Mouse (Mus musculus) liver, postnatal 0 days (tissue): ENCODE results near the gene Dcaf17. TPM values are rescaled to one million over a fixed set of nuclear protein-coding genes. Genes with fewer than 3 reads are reported as not detected.

ENCODE experiments used
- ATAC-seq: fragments of 200-750 bp; cut with Nextera tagmentation; 2 replicates; pipeline ENCODE4 v1.8.0; 2017; ENCODE audit warnings: mild to moderate bottlenecking, moderate library complexity
- DNase-seq: peaks from one replicate; pipeline ENCODE4 v3.0.0-alpha.2; 2016
- H3K27ac ChIP-seq: fragments of 300-500 bp; sonication (generic); 2 replicates; pipeline ENCODE4 v1.5.1; 2014; ENCODE audit warnings: antibody characterized with exemption, moderate library complexity, mild to moderate bottlenecking, low read depth
- H3K27me3 ChIP-seq: fragments of 300-500 bp; sonication (generic); 2 replicates; pipeline ENCODE4 v1.6.1; 2014; ENCODE audit warnings: low read length, control low read depth, mixed read lengths; ENCODE audit not compliant: insufficient read depth
- H3K36me3 ChIP-seq: fragments of 300-500 bp; sonication (generic); replicated peaks from 2 replicates; pipeline ENCODE4 v1.6.1; 2014; ENCODE audit warnings: mild to moderate bottlenecking, control low read depth, low read length, moderate library complexity, mixed read lengths; ENCODE audit not compliant: insufficient read depth
- H3K4me1 ChIP-seq: fragments of 300-500 bp; sonication (generic); 2 replicates; pipeline ENCODE4 v1.6.1; 2014; ENCODE audit warnings: antibody characterized with exemption, mild to moderate bottlenecking, control low read depth; ENCODE audit not compliant: insufficient read depth
- H3K4me2 ChIP-seq: fragments of 300-500 bp; sonication (generic); 2 replicates; pipeline ENCODE4 v1.6.1; 2014; ENCODE audit warnings: low read depth, mild to moderate bottlenecking, low read length, moderate library complexity, mixed read lengths
- H3K4me3 ChIP-seq: fragments of 300-500 bp; sonication (generic); 2 replicates; pipeline ENCODE4 v1.5.1; 2014; ENCODE audit warnings: low read depth, low read length
- H3K9ac ChIP-seq: fragments of 300-500 bp; sonication (generic); replicated peaks from 2 replicates; pipeline ENCODE4 v1.6.1; 2014; ENCODE audit warnings: mild to moderate bottlenecking, moderate library complexity
- H3K9me3 ChIP-seq: fragments of 300-500 bp; sonication (generic); 2 replicates; pipeline ENCODE4 v1.6.1; 2016; ENCODE audit warnings: mild to moderate bottlenecking, control low read depth, low read length, mixed read lengths
- CTCF ChIP-seq: sonication (generic); IDR thresholded peaks from 2 replicates; pipeline ENCODE4 v1.5.1; 2016; ENCODE audit warnings: antibody characterized with exemption, low read depth
- EP300 ChIP-seq: IDR thresholded peaks from 2 replicates; pipeline ENCODE4 v1.6.1; 2016; ENCODE audit warnings: antibody characterized with exemption, low read depth, mild to moderate bottlenecking
- WGBS: fragments of 180-500 bp; shearing (Covaris S2); extraction: QIAGEN DNeasy Blood & Tissue Kit; methylation state at CpG from one replicate; pipeline ENCODE4 v1.1.7; 2014; ENCODE audit not compliant: insufficient replicate concordance; 5-methylcytosine and 5-hydroxymethylcytosine counted together
- polyA plus RNA-seq: library from polyadenylated mRNA; unstranded; fragments of >200 nt; fragmentation: Nextera tagmentation; extraction: Ambion mirVana; gene quantifications from 2 replicates; pipeline ENCODE4 v1.2.1, GENCODE M21; 2015

Gene Dcaf17
- polyA plus RNA-seq, 1 experiment from 2014 or later, result 11.8 TPM

DNA sequence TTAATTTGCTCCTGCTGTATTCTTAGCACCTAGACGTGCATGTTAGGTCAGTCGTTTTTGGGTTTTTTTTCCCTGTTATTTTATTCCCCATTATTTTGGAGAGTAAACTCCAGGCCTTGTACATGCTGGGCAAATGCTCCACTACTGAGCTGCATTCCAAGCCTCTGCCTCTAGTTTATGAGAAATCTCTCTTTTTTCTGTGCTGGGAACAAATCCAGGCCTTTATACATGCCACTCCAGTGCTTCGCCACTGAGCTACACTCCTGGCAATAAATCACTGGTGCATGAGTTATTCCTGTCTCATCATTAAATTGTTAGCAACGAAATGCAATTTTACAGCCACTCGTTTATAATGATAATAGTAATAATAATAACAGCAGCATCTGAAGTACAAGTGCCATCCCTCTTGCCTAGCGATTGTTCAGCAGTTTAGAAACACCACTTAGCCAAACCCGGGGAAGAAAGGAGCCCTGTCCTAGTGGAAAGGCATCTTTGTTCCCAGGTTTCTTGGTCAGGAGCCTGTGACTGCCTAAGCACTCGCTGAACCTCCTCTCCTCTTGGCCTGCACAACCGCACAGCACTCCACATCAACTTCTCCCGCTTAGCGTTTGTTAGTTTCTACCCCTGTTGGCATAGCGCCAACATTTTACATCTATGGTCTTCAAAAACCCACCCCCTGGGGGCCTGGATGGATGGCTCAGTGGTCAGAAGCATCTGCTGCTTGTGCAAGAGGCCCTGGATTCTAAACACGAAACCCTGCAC, 67.3 kb downstream of the Dcaf17 start:
- TF ChIP-seq EP300 (no peak), CTCF (no peak)
- Histone ChIP-seq H3K9ac (no peak overlapping the region), H3K27ac (no peak overlapping the region), H3K36me3 (no peaks in the 10 kb centered on the region), H3K9me3 (no peaks in the 10 kb centered on the region), H3K4me1 (peaks cover 7% of the 10 kb centered on the region), H3K4me3 (no peak overlapping the region), H3K4me2 (no peak overlapping the region), H3K27me3 (peaks cover 17% of the 10 kb centered on the region)
- WGBS, result 79% methylated on average over 13 of the region's 13 CpGs
- DNase-seq (no peak), ATAC-seq (no peak)

DNA sequence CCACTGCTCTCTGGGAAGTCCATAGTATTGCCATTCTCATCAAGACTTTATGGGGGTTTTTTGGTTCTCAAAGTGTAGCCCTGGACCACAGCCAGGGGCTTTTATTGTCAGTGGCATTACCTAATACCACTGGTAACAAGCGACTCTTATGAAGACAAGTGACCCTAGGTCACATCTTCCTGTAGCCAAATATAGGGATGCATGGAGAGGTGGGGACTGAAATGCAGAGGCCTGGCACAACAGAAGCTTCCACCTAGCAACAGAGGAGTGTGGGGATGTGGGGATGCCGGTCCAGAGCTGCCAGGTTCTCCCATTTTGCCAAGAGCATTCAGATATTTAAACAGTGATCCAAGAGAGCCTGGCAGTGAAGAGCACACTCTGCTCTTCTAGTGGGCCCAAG, 68.5 kb downstream of the Dcaf17 start:
- H3K4me2 ChIP-seq, result no peak overlapping the region
- no peak overlapping the region for H3K9ac ChIP-seq
- no peak for TF ChIP-seq CTCF
- TF ChIP-seq EP300, result no peak
- ATAC-seq (no peak), DNase-seq (no peak)
- no peaks in the 10 kb centered on the region for H3K9me3 ChIP-seq
- H3K4me1 ChIP-seq, result peaks cover 3% of the 10 kb centered on the region; the same call in 1 of the 2 replicates
- peaks cover 10% of the 10 kb centered on the region for H3K27me3 ChIP-seq
- H3K27ac ChIP-seq, result no peak overlapping the region
- WGBS, result 68% methylated on average over 2 of the region's 2 CpGs
- H3K36me3 ChIP-seq, result no peaks in the 10 kb centered on the region
- H3K4me3 ChIP-seq, result no peak overlapping the region

DNA sequence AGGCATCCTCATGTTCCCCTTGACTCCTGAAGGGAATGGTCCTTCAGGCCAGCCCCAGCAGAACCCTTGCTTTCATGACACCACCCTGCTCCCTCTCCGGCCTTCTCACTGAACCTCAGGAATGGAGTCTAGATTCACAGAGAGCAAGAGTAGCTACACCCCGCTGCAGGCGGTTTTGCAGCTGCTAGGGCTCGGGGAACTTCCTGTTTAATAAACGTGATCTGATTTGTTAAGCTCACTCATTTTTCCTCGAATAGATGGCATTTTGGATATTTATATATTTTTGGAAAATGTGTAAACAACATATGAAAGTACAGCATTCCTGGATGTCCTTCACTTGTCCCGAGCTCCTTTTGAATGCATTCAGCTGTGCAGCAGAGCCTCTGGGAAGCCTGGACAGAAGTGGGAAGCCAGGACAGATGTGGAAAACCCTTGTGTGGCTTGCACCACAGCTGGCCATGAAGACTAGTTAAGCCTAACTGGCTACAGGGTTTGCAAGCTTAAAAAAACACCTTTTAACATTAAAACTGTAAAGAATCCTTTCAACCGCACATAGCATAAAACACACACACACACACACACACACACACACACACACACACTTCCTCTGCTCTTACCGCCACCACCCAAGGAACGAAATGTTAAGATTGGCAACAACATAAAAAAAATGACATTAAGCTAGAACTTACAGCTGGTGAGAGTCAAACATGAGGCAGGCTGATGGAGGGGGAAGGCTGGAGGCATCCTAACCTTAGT, 72.8 kb downstream of the Dcaf17 start:
- H3K27me3 ChIP-seq, result no peaks in the 10 kb centered on the region
- WGBS, result 49% methylated on average over 10 of the region's 10 CpGs
- H3K4me2 ChIP-seq, result no peak overlapping the region
- ATAC-seq (no peak), DNase-seq (no peak)
- H3K36me3 ChIP-seq, result no peaks in the 10 kb centered on the region
- H3K4me3 ChIP-seq, result no peak overlapping the region
- TF ChIP-seq CTCF (no peak), EP300 (no peak)
- no peak overlapping the region for H3K9ac ChIP-seq
- peaks cover 3% of the 10 kb centered on the region; the same call in 1 of the 2 replicates for H3K4me1 ChIP-seq
- no peak overlapping the region for H3K27ac ChIP-seq
- H3K9me3 ChIP-seq, result no peaks in the 10 kb centered on the region

DNA sequence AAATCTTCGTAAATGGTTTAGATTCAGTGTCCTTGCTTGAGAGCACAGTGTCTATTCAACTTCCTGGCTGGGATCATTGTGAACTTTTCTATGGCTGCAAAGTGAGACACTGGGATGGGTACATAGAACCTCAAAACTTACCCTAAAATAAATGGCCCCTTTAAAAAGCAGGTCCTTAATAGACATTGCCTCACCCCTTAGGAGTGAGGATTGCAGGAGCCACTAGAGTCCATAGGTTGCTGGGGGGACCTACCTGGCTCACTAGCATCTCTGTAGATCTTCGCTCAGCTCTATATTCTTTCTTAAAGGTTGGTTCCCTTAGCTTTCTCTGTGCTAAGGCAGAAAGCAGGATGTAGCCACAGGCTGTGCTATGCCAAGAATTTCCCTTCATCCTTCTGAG, 75.2 kb downstream of the Dcaf17 start:
- no peak for ATAC-seq
- no peak overlapping the region for H3K4me2 ChIP-seq
- 85% methylated on average over 2 of the region's 2 CpGs for WGBS
- no peaks in the 10 kb centered on the region for H3K9me3 ChIP-seq
- H3K27me3 ChIP-seq, result no peaks in the 10 kb centered on the region
- no peak overlapping the region for H3K9ac ChIP-seq
- no peaks in the 10 kb centered on the region for H3K36me3 ChIP-seq
- no peak for DNase-seq
- H3K27ac ChIP-seq, result no peak overlapping the region
- H3K4me3 ChIP-seq, result no peak overlapping the region
- peaks cover 3% of the 10 kb centered on the region; the same call in 1 of the 2 replicates for H3K4me1 ChIP-seq
- TF ChIP-seq CTCF (no peak), EP300 (no peak)

DNA sequence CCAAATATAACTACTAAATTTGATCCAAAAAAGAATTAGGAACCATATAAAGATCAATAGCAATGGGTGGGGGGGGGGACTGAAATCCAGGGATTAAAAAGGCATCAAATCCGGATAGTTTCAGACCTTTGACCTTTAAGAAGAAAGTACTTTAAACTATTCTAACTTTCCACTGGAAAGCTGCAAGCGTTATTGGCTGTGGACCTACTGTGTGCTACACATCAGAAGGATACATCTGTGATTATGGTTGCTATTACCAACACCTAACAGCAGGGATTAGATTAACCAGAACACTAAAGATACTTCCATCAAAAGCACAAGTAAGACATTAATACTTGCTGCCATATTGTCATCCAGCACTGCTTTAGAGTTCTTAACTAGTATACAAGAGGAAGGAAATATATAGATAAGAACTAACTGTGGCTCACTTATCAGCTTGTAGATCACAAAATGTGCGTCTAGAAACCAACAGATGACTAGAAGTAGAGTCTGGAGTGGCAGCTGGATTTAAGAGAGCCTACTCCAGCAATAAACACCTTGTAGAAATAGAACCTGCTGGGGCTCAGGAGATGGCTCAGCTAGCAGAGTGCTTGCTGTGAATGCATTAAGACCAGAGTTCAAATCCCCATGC, 76.9 kb downstream of the Dcaf17 start:
- H3K4me3 ChIP-seq, result no peak overlapping the region
- H3K27ac ChIP-seq, result no peak overlapping the region
- H3K9ac ChIP-seq, result no peak overlapping the region
- H3K4me1 ChIP-seq, result no peaks in the 10 kb centered on the region
- H3K9me3 ChIP-seq, result no peaks in the 10 kb centered on the region
- WGBS, result 59% methylated on average over 3 of the region's 3 CpGs
- no peaks in the 10 kb centered on the region for H3K36me3 ChIP-seq
- no peaks in the 10 kb centered on the region for H3K27me3 ChIP-seq
- no peak for DNase-seq
- H3K4me2 ChIP-seq, result no peak overlapping the region
- TF ChIP-seq EP300 (no peak), CTCF (no peak)
- no peak for ATAC-seq

DNA sequence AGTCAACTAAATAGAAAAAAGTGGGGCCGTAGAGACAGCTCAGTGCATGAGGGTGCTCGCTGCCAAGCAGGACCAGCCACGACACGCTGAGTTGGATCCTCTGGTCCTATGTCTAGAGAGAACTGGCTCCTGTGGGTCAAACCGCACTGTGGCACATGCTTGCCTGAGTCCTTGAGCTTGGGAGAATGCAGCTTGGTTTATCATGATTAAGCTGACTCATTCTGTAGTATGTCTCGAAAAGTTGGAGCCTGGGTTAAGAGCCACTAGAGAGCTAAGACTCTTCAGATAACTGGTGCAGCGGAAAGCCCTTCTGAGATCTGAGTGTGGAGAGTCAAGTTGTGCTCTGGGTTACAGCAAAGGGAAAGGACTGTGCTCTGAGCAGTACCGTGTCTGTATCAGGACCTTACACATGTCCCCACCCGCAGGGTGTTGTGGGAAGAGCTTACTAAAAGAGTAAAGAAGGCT, 78.9 kb downstream of the Dcaf17 start:
- Histone ChIP-seq H3K4me3 (no peak overlapping the region), H3K36me3 (0 out of 2 replicates have a peak, but pooled peaks cover 3% of the 10 kb centered on the region), H3K4me1 (no peaks in the 10 kb centered on the region), H3K27ac (no peak overlapping the region), H3K9ac (no peak overlapping the region), H3K4me2 (no peak overlapping the region), H3K9me3 (no peaks in the 10 kb centered on the region), H3K27me3 (no peaks in the 10 kb centered on the region)
- DNase-seq (no peak), ATAC-seq (no peak)
- TF ChIP-seq CTCF (no peak), EP300 (no peak)
- 72% methylated on average over 9 of the region's 9 CpGs for WGBS
